Mouse (Mus musculus): Measurements from ENCODE around the gene Gm26566.
A peak's percentile ranks its signal among the peaks of the same experiment; 100 is the strongest.

The Gm26566 gene

DNA sequence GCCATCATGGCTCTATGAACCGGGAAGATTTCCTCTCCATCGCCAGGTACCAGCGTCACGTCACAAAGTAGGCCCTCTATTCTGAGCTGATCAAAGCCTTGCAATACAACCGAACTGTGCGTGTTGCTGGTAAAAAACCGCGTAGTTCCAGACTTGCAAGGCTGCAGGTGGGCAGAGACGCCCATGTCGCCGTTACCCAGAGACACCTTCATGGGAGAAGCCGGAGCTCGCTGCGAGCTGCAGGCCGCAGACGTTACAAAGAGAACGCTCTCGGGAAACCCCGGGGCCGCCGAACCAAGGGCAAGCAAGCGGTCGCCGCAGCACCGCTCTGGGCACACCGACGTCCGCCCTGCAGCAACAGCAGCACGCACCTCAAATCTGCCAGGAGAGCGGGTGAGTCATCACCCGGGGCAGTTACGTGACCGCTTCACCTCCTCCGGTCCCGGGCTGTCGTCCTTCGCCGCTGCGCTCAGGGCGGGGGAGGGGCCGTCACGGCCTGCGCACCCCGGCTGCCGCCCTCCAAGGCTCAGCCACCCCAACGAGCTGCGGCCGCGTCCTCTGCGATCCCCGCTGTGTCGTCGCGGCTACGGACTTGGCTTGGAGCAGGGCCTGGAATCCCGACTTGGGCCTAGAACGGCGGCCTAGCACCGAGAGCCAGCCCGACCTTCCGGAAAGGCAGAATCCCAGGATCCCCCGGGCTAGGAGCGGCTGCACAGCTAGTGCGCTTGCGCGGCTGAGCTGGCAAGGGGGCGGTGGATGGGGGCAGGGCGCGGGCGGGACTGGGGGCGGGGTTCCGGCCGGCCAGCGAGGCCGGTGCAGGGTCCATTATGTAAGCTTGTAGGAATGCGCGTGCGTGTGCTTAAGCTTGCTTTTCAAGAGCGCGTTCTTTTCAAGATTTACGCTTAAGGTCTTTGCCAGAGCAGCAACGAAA lies at the start of gene Gm26566, which contains the start of gene Klhl9:
Gm26566 (plus strand) TSS at position 15 of the 931 bp plus-strand sequence.
Klhl9 (minus strand) TSS at position 675 of the 931 bp plus-strand sequence.
- peak; percentile 67 to 78 for DNase-seq (ENCODE audit: low read depth in 1 of 2, low spot score in 2 of 2)

DNA sequence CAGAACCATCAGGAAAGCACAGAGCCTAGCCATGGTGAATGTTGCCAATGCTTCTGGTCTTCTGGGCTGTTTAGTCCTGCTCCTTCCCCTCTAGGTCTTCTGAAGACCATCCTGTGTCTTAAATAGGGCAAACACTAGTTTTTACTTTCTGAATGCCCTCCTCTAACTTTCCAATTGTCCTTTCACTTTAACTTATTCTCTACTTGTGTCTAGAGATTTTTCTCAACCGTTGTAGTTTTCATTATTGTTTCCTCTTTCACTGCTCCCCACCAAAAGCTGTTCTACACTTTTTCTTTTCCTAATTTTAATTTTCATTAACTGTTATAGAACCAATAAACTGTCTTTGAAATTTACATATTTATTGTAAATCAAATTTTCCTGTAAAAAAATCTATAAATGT lies 44.8 kb upstream of the Gm26566 start, which contains the start of gene Ifna16:
Ifna16 (minus strand) TSS at position 101 of the 400 bp plus-strand sequence.
- no peak for DNase-seq (ENCODE audit: low read depth in 1 of 2, low spot score in 2 of 2)

DNA sequence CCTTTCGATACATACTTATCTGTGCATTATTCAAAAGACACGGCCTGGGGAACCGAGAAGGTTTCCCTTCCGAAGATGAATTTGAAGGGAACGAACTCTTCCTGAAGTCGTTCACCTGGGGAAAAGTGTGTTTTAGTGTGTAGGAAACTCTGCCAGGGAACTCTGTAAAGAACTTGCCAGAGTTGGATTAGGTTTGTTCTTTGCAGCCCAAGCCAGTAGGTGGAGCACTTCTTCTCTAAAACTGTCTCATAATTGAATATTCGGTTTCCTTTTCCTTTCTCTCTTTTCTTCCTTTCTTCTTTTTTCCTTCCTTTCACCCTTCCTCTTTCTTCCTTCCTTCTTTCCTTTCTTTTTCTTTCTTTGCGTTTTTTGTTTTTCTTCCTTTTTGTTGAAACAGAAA lies 41.2 kb upstream of the Gm26566 start:
- DNase-seq (ENCODE audit: low read depth in 1 of 2, low spot score in 2 of 2), result no peak

DNA sequence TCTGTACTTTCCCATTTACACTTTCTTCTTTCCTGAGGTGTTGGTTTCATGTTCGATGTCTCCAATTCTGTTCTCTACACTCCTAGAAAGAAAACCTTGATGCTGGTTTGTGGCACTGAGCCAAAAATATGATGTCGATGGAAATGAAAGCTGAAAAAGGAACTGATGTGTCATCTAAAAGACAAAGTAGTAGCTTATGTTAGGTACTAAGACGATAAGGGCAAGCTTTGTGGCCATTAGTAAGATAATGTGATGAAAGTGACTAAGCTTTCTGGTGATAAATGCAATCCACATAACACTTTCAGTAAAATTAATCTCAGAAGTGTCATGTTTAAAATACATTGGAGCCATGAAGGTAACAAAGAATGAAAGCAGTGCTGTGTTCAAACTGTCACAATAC lies 40.3 kb upstream of the Gm26566 start:
- no peak for DNase-seq (ENCODE audit: low read depth in 1 of 2, low spot score in 2 of 2)

DNA sequence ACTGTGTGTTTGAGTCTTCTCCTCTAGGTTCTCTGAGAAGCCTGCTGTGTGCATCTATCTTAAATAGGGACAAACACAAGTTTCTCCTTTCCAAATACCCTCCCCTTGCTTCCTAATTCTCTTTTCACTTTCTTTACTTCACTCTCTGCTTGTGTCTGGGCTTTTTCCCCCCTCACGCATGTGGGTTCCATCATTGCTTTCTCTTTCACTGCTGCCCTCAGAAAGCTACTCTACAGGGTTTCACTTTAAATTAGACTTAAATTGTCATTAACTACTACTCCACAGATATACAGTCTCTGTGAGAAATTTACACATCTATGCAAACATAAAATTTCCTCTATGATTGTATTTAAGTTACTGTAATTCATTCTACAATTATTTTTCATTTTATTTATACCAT lies 37.8 kb upstream of the Gm26566 start, which contains the start of gene Ifna2:
Ifna2 (minus strand) TSS at position 101 of the 400 bp plus-strand sequence.
- DNase-seq (ENCODE audit: low read depth in 1 of 2, low spot score in 2 of 2), result no peak

DNA sequence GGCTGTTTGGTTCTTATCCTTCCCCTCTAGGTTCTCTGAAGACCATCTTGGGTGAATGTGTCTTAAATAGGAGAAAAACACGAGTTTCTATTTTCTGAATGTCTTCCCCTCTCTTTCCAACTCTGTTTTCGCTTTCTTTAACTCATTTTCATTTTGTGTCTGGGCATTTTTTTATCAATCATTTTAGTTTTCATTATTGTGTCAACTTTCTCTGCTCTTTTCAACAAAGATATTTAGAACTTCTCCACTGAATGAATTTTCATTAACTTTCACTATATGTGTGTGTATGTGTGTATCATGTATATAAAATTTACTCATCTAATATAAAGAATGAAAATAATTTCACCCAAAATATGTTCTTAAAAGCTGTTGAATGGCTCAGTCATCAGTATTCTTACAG lies 30.3 kb upstream of the Gm26566 start, which contains the start of gene Ifnab:
Ifnab (minus strand) TSS at position 101 of the 400 bp plus-strand sequence.
- no peak for DNase-seq (ENCODE audit: low read depth in 1 of 2, low spot score in 2 of 2)

DNA sequence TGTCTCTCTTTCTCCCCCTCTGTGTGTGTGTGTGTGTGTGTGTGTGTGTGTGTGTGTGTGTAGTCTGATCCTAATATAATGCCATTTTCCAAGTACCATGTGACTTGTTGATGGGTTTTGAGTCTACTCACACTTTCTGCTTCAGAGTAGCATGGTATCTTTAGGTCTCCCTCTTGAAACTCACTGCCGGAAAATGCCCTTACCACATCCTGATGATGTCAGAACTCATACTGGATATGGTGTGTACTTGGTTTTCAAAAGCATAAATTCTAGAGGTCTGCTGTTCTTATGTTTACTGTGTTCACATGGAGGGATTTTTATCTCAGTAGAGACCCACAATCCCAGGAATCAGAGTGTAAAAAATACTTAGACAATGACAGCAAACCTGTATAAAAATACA lies 29.1 kb upstream of the Gm26566 start:
- DNase-seq (ENCODE audit: low read depth in 1 of 2, low spot score in 2 of 2), result no peak

DNA sequence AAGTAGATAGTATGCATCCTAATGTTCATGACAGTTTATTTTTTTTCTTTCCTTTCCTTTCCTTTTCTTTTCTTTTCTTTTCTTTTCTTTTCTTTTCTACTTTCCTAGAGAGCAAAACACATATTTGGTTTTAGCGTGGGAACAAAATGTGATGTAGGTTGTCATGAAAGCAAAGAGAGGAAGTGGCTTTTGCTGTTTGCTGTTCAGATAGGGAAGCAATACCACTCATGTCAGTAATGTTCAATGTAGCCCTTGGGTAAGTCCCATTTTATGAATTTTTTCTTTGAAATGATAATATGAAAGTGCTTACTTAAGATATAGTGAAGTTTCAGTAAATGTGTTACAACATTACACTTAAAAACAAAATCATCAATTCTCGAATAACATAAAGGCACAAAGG lies 28.2 kb upstream of the Gm26566 start:
- DNase-seq (ENCODE audit: low read depth in 1 of 2, low spot score in 2 of 2), result no peak

DNA sequence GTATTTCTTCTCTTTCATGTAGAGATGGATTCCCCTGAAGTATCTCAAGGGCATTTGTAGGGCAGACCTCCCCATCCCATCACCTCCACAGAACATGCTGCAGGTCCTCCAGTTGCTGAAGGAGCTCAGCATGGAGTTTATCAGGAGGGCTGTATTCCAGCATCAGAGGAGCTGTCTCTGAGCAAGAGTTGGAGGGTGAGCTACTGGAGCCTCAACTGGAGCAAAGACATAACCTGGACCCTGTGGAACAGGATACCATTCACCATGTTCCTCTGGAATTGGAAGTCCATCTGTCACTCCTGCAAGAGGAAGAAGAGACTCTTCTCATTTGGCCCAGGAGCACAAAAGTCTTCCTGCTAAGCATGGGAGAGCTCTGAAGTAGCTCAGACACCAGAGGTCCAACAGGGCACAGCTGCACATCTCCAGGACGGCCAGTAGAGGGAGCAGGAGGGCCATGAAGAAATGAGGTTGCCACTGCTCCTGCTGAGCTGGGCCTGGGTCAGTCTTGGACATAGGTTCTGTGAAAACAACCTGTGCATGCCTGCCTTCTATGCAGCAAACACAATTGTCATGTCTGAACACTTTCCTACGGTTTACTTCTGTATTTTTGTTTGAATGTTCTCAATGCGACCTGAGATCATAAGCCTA lies 25.2 kb upstream of the Gm26566 start:
- DNase-seq (ENCODE audit: low read depth in 1 of 2, low spot score in 2 of 2), result peak; percentile 20 to 49

DNA sequence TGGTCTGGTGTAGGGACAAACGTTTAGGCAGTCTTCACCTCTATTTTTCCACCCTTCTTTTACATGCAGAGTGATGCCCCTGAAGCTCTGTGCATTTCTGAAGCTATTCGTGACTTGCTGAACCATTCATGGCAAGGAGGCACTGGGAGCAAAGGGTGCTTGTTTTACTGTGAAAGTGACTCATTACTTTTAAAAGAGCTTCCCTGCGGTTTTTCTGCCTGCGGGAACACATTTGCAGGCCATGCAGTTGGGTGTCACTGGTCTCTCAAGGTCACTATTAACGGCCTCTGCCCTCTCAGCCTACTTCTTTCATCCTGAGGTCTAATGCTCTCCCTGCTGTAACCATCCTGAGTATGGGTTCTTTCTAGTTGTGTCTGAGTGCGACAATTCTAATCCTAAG lies 24.5 kb upstream of the Gm26566 start:
- DNase-seq (ENCODE audit: low read depth in 1 of 2, low spot score in 2 of 2), result no peak

DNA sequence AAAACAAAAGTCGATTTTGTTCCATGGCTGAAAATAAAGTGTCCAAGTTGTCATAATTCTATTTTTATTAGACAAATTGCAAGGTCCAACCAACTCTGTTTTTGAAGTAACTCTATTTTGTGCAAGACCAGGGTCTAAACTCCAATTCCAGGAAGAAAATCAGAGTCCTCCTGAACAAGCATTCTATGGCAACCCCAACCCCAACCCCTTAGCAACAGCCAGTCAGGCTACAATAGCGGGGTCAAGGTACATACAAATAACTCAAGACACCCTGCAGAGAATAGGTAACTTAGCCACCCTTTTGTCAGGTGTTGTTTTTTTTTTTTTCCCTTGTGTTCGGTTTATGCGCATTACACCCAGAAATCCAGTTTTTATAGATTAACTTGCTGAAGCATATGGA lies 23.9 kb upstream of the Gm26566 start:
- DNase-seq (ENCODE audit: low read depth in 1 of 2, low spot score in 2 of 2), result no peak

DNA sequence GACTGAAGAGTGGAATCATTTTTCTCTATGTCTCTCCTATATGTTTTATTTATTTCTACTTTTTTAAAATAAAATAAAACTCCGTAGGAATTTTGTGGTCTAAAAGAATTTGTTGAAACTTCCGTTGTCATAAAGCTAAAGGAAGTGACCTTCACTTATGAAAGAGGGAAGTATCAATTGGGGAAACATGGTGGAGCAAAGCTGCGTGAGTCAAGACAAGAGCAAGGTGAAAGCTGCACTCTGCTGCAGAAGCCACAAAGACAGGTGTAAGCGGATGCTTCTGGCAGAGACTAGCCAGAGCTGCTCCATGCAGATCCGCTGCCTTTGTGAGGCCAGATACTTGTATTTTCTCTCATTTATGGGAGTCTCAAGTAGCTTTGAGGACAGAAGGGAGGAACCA lies 22.8 kb upstream of the Gm26566 start:
- DNase-seq (ENCODE audit: low read depth in 1 of 2, low spot score in 2 of 2), result no peak

DNA sequence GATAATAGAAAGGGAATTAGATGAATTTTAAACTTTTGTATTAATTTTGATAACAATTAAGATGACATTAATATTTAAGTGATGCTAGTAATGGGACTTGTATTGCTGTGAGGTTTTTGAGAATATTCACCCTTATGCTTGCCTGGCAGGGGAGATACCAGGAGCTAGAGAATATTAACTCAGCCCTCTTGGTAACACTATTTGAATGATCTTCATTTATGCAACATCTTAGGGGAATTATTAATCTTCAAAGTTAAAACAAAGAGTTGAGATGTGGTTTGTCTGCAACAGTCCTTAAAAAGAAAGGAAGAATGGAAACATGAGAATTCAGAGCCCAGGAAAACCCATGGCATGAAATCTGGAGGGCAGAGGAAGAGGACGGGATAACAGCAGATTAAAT lies 22.3 kb upstream of the Gm26566 start:
- no peak for DNase-seq (ENCODE audit: low read depth in 1 of 2, low spot score in 2 of 2)

DNA sequence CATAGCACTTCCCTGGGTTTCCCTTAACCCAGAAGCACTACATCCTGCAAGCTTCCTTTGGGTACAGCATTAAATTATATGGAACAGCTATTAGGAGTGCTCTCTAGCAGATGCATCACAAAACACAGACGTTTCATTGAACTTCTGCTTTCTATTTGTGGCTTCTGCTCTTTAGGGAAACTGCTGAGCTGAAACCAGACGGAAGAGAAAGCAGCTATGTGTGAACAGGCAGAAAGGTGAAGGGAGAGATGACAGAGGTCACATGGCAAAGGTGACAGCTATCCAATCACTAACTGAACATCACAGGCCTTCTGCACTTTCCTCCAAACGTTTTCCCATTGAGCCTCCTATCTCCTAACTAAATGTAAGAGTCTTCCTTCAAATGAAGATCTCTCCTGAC lies 15.7 kb upstream of the Gm26566 start:
- no peak for DNase-seq (ENCODE audit: low read depth in 1 of 2, low spot score in 2 of 2)

DNA sequence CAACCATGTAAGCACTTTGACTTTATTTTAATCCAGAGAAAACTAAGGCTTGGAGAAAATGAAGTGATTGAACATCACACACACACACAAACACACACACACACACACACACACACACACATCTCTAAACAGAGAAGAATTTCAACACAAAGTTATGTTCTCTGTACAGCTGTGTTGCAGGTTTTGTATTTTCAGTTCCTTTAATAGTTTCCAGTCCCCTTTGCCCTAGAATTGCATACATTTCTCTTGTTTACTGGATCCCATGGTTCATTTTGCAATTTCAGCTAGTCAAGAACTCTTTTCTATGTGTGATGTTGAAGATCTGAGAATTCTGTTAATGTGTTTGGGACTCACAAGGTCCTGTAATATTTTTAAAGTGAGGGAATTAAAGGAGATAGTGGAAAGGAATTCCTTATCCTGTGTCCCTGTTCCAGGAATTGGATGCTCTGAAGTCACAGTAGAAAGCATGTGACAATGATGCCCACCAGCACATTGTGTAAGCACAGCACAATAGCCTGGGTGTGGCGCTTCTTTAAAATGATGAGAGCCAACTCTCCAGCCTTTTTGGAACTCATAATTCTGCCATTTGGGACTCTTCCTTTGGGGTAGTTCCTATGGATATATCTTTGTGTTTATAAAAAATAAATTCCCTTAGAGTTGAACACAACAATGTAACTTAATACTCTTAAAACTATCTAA lies 14.3 kb upstream of the Gm26566 start:
- DNase-seq (ENCODE audit: low read depth in 1 of 2, low spot score in 2 of 2), result peak in 1 of 2 experiments; percentile 20

DNA sequence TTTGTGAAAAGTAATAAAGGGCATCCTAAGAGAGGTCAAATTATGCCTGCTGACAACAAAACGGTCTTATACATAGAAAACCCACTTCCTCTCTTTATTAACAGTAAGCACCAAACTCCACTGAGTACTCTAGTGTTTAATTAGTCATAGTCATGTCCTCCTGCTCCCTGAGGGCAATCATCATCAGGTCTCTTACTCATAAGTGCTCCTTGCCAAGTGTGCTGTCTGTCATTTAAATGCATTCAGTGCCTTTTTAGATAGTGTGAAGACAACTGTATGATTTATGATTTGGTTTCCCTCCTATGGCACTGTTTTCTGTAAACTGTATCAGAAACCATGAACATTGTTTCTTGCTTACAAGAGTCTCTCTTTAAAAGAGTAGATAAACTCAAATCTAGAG lies 7.3 kb upstream of the Gm26566 start:
- no peak for DNase-seq (ENCODE audit: low read depth in 1 of 2, low spot score in 2 of 2)

DNA sequence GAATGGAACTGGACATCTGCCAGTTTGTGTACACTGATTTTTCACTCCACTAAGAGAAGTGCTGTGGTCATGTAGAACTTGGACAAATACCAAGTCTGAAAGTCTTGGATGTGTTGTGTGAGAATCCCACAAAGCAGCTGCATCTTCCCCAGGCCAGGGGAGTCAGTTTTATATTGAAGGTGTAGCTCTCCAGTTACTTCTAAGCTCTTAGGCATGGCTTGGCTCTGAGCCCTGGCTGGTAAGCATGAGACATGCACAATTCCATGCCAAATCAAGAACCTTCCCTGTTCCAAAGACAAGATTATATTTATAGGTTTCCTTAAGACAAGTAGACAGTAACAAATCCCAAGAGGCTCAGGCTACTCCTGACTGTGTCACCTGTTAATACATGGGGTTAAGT lies 6.5 kb upstream of the Gm26566 start:
- no peak for DNase-seq (ENCODE audit: low read depth in 1 of 2, low spot score in 2 of 2)

DNA sequence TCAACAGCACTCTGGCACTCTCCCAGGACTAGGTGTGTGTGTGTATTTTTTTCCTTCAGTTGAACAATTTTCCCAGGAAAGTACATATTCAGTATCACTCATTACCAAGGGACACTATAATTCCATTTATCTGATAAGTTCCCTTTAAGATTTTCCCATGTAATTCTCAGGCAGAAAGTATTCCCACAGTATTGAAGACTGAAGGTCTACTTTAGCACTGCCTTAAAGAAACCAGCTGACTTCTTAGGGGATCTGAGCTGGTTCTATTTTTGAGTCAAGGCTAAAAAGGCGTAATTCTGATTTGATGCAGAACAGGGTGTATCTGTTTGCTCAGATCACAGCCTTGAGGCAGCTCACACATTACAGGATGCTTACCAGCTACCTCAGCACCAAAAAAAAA lies 2.9 kb upstream of the Gm26566 start:
- no peak for DNase-seq (ENCODE audit: low read depth in 1 of 2, low spot score in 2 of 2)

DNA sequence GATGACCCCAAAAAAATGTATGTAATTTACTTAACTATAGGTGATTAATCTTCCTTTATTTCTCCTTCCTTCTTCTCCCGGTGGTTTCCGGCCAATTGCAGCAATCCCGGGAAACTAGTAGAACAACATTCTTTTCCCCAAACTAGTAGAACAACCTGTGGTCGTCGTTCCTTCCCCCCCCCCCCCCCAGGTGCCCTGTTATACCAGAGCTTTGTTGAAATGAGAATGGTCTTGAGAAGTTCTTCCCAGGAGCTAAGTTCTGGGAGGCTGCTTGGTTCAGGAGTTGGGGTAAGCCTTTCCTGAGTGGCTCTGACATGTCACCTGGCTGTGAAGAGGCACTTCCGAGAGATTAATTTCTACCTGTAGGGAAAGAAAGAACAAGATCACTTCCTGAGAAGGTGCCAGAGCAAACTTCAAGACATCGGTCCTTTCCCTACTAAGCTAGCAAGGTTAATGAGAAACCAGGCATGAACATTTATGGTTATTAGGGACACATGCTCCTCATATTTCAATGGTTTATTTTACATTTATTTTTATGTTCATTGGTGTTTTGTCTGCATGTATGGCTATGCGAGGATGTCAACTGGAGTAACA lies 2.0 kb downstream of the Gm26566 start:
- DNase-seq (ENCODE audit: low read depth in 1 of 2, low spot score in 2 of 2), result no peak

DNA sequence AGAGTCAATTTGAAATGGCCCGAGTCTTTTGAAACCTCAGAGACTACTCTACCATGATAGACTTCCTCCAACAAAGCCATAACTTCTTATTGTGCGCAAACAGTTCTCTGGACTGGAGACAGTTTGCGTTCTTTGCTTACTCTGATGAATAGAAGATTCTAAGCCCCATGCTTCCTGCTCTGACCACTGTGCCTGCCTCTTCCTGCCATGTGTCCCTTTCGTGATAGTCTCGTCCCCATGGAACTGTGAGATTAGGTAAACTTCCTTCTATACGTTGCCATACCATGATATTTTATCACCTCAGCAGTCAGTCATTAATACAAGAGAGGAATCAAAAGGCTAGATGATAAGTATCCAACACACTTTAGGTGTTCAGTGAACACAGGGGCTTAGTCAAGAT lies 5.1 kb downstream of the Gm26566 start:
- DNase-seq (ENCODE audit: low read depth in 1 of 2, low spot score in 2 of 2), result no peak

DNA sequence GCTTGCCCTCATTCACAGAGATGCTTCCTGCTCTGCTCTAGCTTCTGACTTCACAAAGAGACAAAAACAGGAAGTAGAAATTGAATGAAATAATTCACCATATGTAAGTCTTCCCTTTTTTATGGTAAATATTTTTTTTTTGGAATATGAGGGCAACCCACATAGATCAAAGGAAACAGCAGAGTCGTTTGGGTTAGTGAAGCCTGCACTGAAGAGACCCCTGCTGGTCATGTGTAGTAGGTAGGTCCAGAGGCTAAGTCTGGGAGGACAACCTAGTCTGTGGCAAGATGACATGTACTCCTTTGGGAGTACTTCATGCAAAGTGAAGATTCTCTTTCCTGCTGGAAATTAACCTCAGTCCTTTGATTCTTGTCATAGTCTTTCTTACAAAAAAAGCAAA lies 5.7 kb downstream of the Gm26566 start:
- DNase-seq (ENCODE audit: low read depth in 1 of 2, low spot score in 2 of 2), result no peak

Measured in monocyte, adult 2 months (primary cell).